Mouse (Mus musculus): ENCODE measurements around the gene Selenon. TPM values are rescaled to one million over a fixed set of nuclear protein-coding genes. Genes with fewer than 3 reads are reported as not detected.
A peak's percentile ranks its signal among the peaks of the same experiment; 100 is the strongest.

The Selenon gene
- polyA plus RNA-seq, 1 experiment from 2014 or later: 34.4 TPM

DNA sequence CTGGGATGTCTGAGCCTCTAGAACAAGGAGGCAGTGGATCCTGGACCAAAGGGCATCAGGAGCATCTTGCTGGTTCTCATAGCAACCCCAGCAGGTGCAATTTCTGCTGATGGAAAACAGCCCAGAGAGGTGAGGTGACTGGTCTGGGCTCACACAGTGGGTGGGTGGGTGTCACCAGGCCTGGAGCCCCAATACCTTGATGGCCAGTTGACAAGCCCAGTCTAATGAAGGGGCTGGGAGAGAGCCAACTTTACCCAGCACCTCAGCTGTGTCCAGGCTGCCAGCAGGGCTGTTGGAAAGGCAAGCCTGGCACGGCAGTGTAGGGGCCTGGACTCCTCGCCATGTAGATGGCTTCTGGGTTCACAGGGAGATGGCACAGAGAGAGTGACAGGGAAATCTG lies 10.0 kb upstream of the Selenon start:
- Histone ChIP-seq H3K36me3 (replicated peaks; ENCODE audit: control insufficient read depth, insufficient read depth, low read depth, low read length) (no peaks in the 10 kb centered on the region), H3K4me2 (ENCODE audit: low read depth, low read length) (no peak overlapping the region), H3K4me1 (ENCODE audit: control insufficient read depth, insufficient read depth, low read length) (no peaks in the 10 kb centered on the region), H3K27ac (replicated peaks; ENCODE audit: low read depth, low read length) (no peak overlapping the region), H3K27me3 (ENCODE audit: control insufficient read depth, insufficient read depth, low read length) (no peaks in the 10 kb centered on the region), H3K4me3 (ENCODE audit: low read depth, low read length) (no peak overlapping the region), H3K9me3 (replicated peaks; ENCODE audit: control insufficient read depth, low read length) (no peaks in the 10 kb centered on the region), H3K9ac (replicated peaks; ENCODE audit: low read length) (no peak overlapping the region)
- WGBS: 82% methylated on average over 2 of the region's 2 CpGs
- DNase-seq (ENCODE audit: low spot score): no peak
- ATAC-seq (replicated peaks; ENCODE audit: insufficient number of reproducible peaks, low FRiP score, low TSS enrichment, low read depth): no peak

DNA sequence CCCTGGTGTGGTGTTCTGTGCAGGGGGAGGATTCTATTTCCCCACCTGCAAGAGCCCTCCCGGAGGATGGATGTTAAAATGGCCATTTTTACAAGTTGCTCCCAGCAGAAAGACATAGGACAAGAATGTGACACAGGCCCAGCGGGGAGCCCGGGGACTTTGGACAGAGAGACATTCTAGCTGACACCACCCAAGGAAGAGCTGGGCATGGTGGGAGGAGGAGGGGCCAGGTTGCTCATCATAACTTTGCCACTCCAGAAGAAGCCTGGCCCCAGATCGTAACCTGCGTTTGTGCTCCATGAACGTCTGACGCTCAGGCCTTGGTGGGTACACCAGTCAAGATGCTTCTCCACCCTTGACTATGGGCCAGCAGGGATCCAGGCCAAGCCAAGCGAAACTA lies 8.7 kb upstream of the Selenon start:
- no peak overlapping the region for H3K27ac ChIP-seq (replicated peaks; ENCODE audit: low read depth, low read length)
- H3K4me2 ChIP-seq (ENCODE audit: low read depth, low read length): no peak overlapping the region
- H3K4me3 ChIP-seq (ENCODE audit: low read depth, low read length): no peak overlapping the region
- WGBS: 91% methylated on average over 8 of the region's 8 CpGs
- no peak for ATAC-seq (replicated peaks; ENCODE audit: insufficient number of reproducible peaks, low FRiP score, low TSS enrichment, low read depth)
- H3K36me3 ChIP-seq (replicated peaks; ENCODE audit: control insufficient read depth, insufficient read depth, low read depth, low read length): no peaks in the 10 kb centered on the region
- H3K9ac ChIP-seq (replicated peaks; ENCODE audit: low read length): no peak overlapping the region
- no peaks in the 10 kb centered on the region for H3K4me1 ChIP-seq (ENCODE audit: control insufficient read depth, insufficient read depth, low read length)
- no peaks in the 10 kb centered on the region for H3K9me3 ChIP-seq (replicated peaks; ENCODE audit: control insufficient read depth, low read length)
- H3K27me3 ChIP-seq (ENCODE audit: control insufficient read depth, insufficient read depth, low read length): no peaks in the 10 kb centered on the region
- DNase-seq (ENCODE audit: low spot score): no peak

DNA sequence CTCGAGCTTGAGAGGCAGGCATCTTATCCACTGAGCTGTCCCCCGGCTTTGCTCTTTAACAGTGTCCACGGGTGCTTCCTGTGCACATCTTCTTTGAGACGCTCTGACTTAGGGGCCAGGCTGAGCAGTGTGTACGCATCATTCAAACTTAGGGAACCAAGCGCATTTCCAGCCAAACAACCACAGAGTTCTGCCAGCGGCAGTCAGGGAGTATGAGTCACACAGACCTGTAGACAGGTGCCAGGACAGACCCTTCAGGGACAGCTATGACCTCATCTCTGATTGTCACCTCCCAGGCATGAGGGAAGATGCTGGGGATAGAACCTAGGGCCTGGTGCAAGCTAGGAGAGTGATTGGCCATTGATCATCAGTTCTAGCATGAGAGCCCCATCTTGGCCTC lies 7.2 kb upstream of the Selenon start:
- Histone ChIP-seq H3K4me3 (ENCODE audit: low read depth, low read length) (no peak overlapping the region), H3K9me3 (replicated peaks; ENCODE audit: control insufficient read depth, low read length) (no peaks in the 10 kb centered on the region), H3K27me3 (ENCODE audit: control insufficient read depth, insufficient read depth, low read length) (no peaks in the 10 kb centered on the region), H3K9ac (replicated peaks; ENCODE audit: low read length) (no peak overlapping the region), H3K4me1 (ENCODE audit: control insufficient read depth, insufficient read depth, low read length) (no peaks in the 10 kb centered on the region), H3K36me3 (replicated peaks; ENCODE audit: control insufficient read depth, insufficient read depth, low read depth, low read length) (no peaks in the 10 kb centered on the region), H3K4me2 (ENCODE audit: low read depth, low read length) (no peak overlapping the region), H3K27ac (replicated peaks; ENCODE audit: low read depth, low read length) (no peak overlapping the region)
- no peak for DNase-seq (ENCODE audit: low spot score)
- no peak for ATAC-seq (replicated peaks; ENCODE audit: insufficient number of reproducible peaks, low FRiP score, low TSS enrichment, low read depth)
- 81% methylated on average over 7 of the region's 7 CpGs for WGBS

DNA sequence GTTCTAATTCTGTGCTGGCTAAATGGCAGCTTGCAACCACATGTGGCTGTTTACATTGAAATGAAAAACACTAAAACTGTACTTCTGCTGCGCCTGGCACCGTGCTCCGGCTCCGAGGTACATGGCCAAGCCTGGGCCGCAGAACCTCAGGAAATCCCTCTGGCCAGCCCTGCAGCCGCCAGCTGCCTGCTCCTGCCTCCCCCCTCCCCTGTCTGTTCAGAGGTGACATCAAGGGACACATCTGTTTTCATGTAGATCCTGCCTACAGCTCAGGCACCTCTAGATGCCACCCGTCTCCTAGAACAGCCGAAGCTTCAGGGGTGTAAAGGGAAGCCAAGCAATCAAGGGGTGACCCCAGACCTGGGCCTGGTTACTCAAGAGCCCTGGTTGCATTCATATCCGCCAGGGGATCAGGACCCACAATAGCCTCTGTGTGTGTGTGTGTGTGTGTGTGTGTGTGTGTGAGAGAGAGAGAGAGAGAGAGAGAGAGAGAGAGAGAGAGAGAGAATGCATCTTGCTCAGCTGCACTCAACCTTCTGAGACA lies 6.7 kb upstream of the Selenon start:
- H3K27me3 ChIP-seq (ENCODE audit: control insufficient read depth, insufficient read depth, low read length): no peaks in the 10 kb centered on the region
- no peaks in the 10 kb centered on the region for H3K4me1 ChIP-seq (ENCODE audit: control insufficient read depth, insufficient read depth, low read length)
- H3K9me3 ChIP-seq (replicated peaks; ENCODE audit: control insufficient read depth, low read length): no peaks in the 10 kb centered on the region
- H3K4me2 ChIP-seq (ENCODE audit: low read depth, low read length): no peak overlapping the region
- H3K27ac ChIP-seq (replicated peaks; ENCODE audit: low read depth, low read length): no peak overlapping the region
- H3K36me3 ChIP-seq (replicated peaks; ENCODE audit: control insufficient read depth, insufficient read depth, low read depth, low read length): no peaks in the 10 kb centered on the region
- ATAC-seq (replicated peaks; ENCODE audit: insufficient number of reproducible peaks, low FRiP score, low TSS enrichment, low read depth) (no peak), DNase-seq (ENCODE audit: low spot score) (no peak)
- H3K4me3 ChIP-seq (ENCODE audit: low read depth, low read length): no peak overlapping the region
- WGBS: 36% methylated on average over 9 of the region's 9 CpGs
- no peak overlapping the region for H3K9ac ChIP-seq (replicated peaks; ENCODE audit: low read length)

DNA sequence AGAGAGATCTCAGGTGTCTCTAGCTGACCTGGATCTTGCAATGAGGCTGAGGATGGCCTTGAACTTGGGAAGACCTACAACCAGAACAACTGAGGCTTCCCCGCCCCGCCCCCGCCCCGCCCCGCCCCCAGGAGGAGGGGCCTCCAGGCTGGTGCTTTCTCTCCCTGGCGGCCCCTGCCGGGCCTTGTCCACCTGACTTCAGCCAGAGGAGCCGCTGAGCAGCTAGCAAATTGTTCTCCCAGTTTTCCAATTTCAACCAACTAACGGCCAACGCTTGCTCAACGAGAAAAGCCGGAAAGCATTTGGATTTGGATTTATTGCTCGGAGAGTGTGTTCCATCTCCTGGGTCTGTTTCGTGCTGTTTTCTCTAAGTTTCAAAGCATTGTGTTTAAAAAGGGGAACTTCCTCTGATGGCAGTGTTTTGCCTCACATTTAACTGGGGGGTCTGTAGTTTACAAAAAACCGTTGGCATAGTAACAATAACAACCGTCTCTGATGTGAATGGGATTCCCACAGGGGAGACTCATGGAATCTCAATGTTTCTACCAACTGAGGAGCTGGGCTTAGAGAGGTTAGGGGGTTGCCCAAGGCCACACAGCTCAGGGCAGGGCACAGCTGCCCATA lies 5.8 kb upstream of the Selenon start:
- WGBS: 16% methylated on average over 15 of the region's 16 CpGs
- no peaks in the 10 kb centered on the region for H3K36me3 ChIP-seq (replicated peaks; ENCODE audit: control insufficient read depth, insufficient read depth, low read depth, low read length)
- ATAC-seq (replicated peaks; ENCODE audit: insufficient number of reproducible peaks, low FRiP score, low TSS enrichment, low read depth) (no peak), DNase-seq (ENCODE audit: low spot score) (peak; percentile 48)
- H3K27ac ChIP-seq (replicated peaks; ENCODE audit: low read depth, low read length): no peak overlapping the region
- no peak overlapping the region for H3K9ac ChIP-seq (replicated peaks; ENCODE audit: low read length)
- H3K4me3 ChIP-seq (ENCODE audit: low read depth, low read length): no peak overlapping the region
- no peaks in the 10 kb centered on the region for H3K9me3 ChIP-seq (replicated peaks; ENCODE audit: control insufficient read depth, low read length)
- H3K4me1 ChIP-seq (ENCODE audit: control insufficient read depth, insufficient read depth, low read length): no peaks in the 10 kb centered on the region
- H3K4me2 ChIP-seq (ENCODE audit: low read depth, low read length): no peak overlapping the region
- no peaks in the 10 kb centered on the region for H3K27me3 ChIP-seq (ENCODE audit: control insufficient read depth, insufficient read depth, low read length)

DNA sequence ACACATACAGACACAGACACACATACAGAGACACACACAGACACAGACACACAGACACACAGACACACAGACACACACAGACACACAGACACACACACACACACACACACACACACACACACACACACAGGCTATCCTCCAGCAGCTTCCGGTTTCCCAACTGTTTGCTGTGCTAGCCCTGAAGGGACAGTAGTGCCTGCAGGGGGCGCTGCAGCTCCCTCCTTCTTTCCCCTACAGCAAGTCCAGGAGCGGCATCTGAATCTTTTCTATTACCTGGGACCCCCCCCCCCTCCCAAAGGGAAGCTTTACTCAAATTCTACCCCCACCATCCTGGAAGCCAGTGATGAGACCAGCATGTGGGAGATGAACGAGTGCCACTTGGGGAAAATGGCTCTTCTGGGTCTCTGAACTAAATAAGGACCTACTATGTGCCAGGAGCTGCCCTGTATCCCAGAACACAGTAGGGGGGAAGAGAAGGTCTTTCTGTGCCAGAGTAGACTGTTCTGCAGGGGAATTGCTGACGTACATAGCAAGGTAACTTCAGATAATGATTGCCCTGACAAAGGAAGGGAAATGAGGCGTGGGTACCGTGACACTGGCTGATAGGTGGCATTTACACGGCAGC lies 4.1 kb upstream of the Selenon start:
- Histone ChIP-seq H3K9ac (replicated peaks; ENCODE audit: low read length) (no peak overlapping the region), H3K4me1 (ENCODE audit: control insufficient read depth, insufficient read depth, low read length) (no peaks in the 10 kb centered on the region), H3K27ac (replicated peaks; ENCODE audit: low read depth, low read length) (no peak overlapping the region), H3K36me3 (replicated peaks; ENCODE audit: control insufficient read depth, insufficient read depth, low read depth, low read length) (no peaks in the 10 kb centered on the region), H3K27me3 (ENCODE audit: control insufficient read depth, insufficient read depth, low read length) (no peaks in the 10 kb centered on the region), H3K4me3 (ENCODE audit: low read depth, low read length) (no peak overlapping the region), H3K4me2 (ENCODE audit: low read depth, low read length) (no peak overlapping the region), H3K9me3 (replicated peaks; ENCODE audit: control insufficient read depth, low read length) (no peaks in the 10 kb centered on the region)
- ATAC-seq (replicated peaks; ENCODE audit: insufficient number of reproducible peaks, low FRiP score, low TSS enrichment, low read depth): no peak
- 70% methylated on average over 8 of the region's 8 CpGs for WGBS
- DNase-seq (ENCODE audit: low spot score): peak; percentile 44

DNA sequence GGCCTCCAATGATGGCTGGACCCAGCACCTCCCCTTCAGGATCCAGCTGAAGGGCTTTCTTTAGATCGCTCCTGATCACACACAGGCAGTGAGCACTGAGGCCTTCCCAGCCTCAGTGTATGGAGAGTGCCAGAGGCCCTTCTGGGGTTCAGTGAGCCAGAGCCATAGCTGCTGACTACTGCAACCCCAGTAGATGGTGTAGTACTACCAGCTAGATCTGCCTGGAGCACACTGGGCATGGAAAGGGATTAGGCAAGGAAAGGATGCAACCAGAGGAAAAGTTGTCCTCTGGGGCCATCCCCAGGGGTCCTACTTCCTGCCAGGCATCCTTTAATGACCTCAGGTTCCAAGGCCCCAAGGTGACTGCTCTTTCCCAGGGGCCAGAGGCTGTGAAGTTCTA lies 1.7 kb upstream of the Selenon start:
- ATAC-seq (replicated peaks; ENCODE audit: insufficient number of reproducible peaks, low FRiP score, low TSS enrichment, low read depth) (no peak), DNase-seq (ENCODE audit: low spot score) (no peak)
- Histone ChIP-seq H3K27me3 (ENCODE audit: control insufficient read depth, insufficient read depth, low read length) (no peaks in the 10 kb centered on the region), H3K4me1 (ENCODE audit: control insufficient read depth, insufficient read depth, low read length) (no peaks in the 10 kb centered on the region), H3K9ac (replicated peaks; ENCODE audit: low read length) (no peak overlapping the region), H3K9me3 (replicated peaks; ENCODE audit: control insufficient read depth, low read length) (peaks cover 9% of the 10 kb centered on the region), H3K4me3 (ENCODE audit: low read depth, low read length) (no peak overlapping the region), H3K36me3 (replicated peaks; ENCODE audit: control insufficient read depth, insufficient read depth, low read depth, low read length) (peaks cover 10% of the 10 kb centered on the region), H3K4me2 (ENCODE audit: low read depth, low read length) (no peak overlapping the region), H3K27ac (replicated peaks; ENCODE audit: low read depth, low read length) (no peak overlapping the region)
- 82% methylated on average over 1 of the region's 1 CpGs for whole genome bisulfite sequencing

DNA sequence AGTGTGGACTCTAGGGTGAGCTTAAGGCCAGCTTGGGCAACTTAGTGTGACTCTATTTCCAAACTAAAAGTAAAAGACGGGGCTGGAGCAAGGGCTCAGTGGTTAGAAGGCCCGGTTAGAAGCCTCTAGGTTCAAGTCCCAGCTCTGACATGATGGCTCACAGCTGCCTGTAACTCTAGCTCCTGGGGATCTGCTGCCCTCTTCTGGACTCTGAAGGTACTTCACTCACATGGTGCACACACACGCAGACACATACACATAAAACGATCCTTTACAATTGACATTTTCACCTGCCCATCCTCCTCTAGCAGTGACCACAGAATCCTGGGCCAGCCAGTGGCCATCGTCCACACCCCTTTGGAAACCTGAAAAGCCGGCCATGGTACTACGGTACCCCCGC lies 2.1 kb downstream of the Selenon start:
- H3K4me2 ChIP-seq (ENCODE audit: low read depth, low read length): no peak overlapping the region
- peaks cover 9% of the 10 kb centered on the region for H3K9me3 ChIP-seq (replicated peaks; ENCODE audit: control insufficient read depth, low read length)
- no peaks in the 10 kb centered on the region for H3K27me3 ChIP-seq (ENCODE audit: control insufficient read depth, insufficient read depth, low read length)
- no peak for ATAC-seq (replicated peaks; ENCODE audit: insufficient number of reproducible peaks, low FRiP score, low TSS enrichment, low read depth)
- no peak overlapping the region for H3K27ac ChIP-seq (replicated peaks; ENCODE audit: low read depth, low read length)
- H3K4me1 ChIP-seq (ENCODE audit: control insufficient read depth, insufficient read depth, low read length): no peaks in the 10 kb centered on the region
- no peak for DNase-seq (ENCODE audit: low spot score)
- H3K4me3 ChIP-seq (ENCODE audit: low read depth, low read length): no peak overlapping the region
- H3K9ac ChIP-seq (replicated peaks; ENCODE audit: low read length): no peak overlapping the region
- 98% methylated on average over 8 of the region's 8 CpGs for WGBS
- H3K36me3 ChIP-seq (replicated peaks; ENCODE audit: control insufficient read depth, insufficient read depth, low read depth, low read length): peaks cover 10% of the 10 kb centered on the region

All from embryonic facial prominence, embryonic 11.5 days (tissue).